Comparison of ENCODE assay signal across 8 mouse cellular contexts in the genomic region with DNA sequence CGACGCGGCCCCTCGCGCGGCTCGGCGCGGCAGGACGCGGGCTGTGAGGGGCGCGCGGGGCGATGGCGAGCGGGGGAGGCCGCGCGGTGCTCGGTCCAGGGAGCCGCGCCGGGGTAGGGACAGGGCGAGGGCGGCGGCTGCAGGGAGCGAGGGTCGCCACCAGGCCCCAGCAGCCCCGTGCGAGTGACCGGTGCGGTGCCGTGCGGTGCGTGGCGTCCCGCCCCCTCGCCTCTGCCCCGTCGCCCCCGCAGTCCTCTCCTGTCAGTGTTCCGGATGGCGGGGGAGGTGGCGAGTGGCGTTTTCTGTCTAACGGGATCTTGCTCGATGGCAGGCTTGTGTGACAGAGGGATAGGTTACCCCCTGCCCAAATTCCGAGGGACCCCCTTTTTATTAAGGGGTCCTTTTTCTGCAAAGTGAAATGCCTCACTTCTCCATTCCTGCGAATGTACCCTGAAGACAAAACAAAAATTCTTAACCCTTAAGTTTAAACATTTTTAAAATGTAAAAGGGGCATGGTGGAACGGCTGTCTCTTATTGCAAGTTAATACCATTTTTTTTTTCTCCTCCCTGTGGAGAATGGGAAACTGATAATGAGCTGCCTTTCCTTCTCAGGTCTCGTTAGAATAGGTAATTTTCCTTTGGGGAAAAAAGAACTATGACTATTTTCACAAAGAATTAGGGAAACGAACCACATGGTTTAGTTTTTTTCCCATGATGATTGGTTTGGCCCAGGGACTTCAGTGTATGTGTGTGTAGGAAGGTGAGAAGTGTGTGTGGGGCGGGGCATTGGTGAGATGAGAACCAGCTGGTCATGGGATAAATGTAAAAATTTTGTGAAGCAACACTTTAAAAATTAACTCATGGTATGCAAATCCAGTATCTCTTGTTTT. TPM values are rescaled to one million over a fixed set of nuclear protein-coding genes. Genes with fewer than 3 reads are reported as not detected.
A peak's percentile ranks its signal among the peaks of the same experiment; 100 is the strongest.
DNase-seq lines count a peak whose midpoint lies in the region; ATAC-seq and TF ChIP-seq lines count a peak whose summit lies in the region.

No protein-coding gene starts in this region.

- peak overlapping the region; percentile 80 for H3K27ac ChIP-seq in heart, adult 2 months
- H3K27ac ChIP-seq in kidney, embryonic 14.5 days (ENCODE audit: low read depth, low read length): peak overlapping the region; percentile 96
- H3K27ac ChIP-seq in liver, embryonic 13.5 days: peak overlapping the region; percentile 83

- in situ Hi-C loops in Patski (cut with MboI; ENCODE audit: low pct_unique_long_range_greater_than_20kb): no loop called here

- TF ChIP-seq CTCF in Patski (IDR thresholded peaks at IDR 0.05): no peak
- no peak for TF ChIP-seq CTCF in heart, adult 2 months (IDR thresholded peaks at IDR 0.05)

- CTCF ChIA-PET in Patski (lab: Charles Lee): interaction anchor here (1.1 to 1.4 kb wide), 2 partner anchors 24 to 68 kb away, joined by 3 to 4 read pairs; a partner anchor contains a TSS

- H3K27me3 ChIP-seq in Patski: no peaks in the 10 kb centered on the region
- no peaks in the 10 kb centered on the region for H3K27me3 ChIP-seq in heart, adult 2 months (ENCODE audit: control insufficient read depth, insufficient read depth, low read length)
- H3K27me3 ChIP-seq in kidney, embryonic 14.5 days (ENCODE audit: control insufficient read depth, insufficient read depth, low read length): no peaks in the 10 kb centered on the region
- H3K27me3 ChIP-seq in liver, embryonic 13.5 days: no peaks in the 10 kb centered on the region

- TF ChIP-seq EP300 in heart, adult 2 months (IDR thresholded peaks at IDR 0.05; ENCODE audit: insufficient read depth, low read depth, low read length): no peak

- WGBS in heart, adult 2 months: 1% methylated on average over 54 of the region's 54 CpGs
- under 1% methylated on average over 53 of the region's 54 CpGs for WGBS in kidney, embryonic 14.5 days
- under 1% methylated on average over 54 of the region's 54 CpGs for WGBS in liver, embryonic 13.5 days (ENCODE audit: insufficient replicate concordance)

- H3K4me2 ChIP-seq in kidney, embryonic 14.5 days (replicated peaks; ENCODE audit: low read depth, low read length): peak overlapping the region; percentile 60
- H3K4me2 ChIP-seq in liver, embryonic 13.5 days: peak overlapping the region; percentile 88

- no peaks in the 10 kb centered on the region for H3K36me3 ChIP-seq in heart, adult 2 months (ENCODE audit: control insufficient read depth, insufficient read depth, low read length)
- no peaks in the 10 kb centered on the region for H3K36me3 ChIP-seq in kidney, embryonic 14.5 days (ENCODE audit: control insufficient read depth, insufficient read depth, low read length)
- H3K36me3 ChIP-seq in liver, embryonic 13.5 days: no peaks in the 10 kb centered on the region

- ATAC-seq in Patski: peak; percentile 56
- peak; percentile 83 for ATAC-seq in kidney, embryonic 14.5 days (ENCODE audit: low FRiP score, low TSS enrichment)
- ATAC-seq in liver, embryonic 13.5 days (ENCODE audit: low read depth): peak; percentile 69

- H3K4me1 ChIP-seq in heart, adult 2 months (ENCODE audit: control insufficient read depth, insufficient read depth, low read length): peaks cover 3% of the 10 kb centered on the region; the same call in 1 of the 2 replicates
- peaks cover 12% of the 10 kb centered on the region; the same call in 1 of the 2 replicates for H3K4me1 ChIP-seq in kidney, embryonic 14.5 days (ENCODE audit: control insufficient read depth, insufficient read depth, low read length)
- H3K4me1 ChIP-seq in liver, embryonic 13.5 days (replicated peaks): peaks cover 28% of the 10 kb centered on the region

- POLR2A ChIA-PET in Patski (lab: Charles Lee): interaction anchor here (1.2 kb wide), 1 partner anchor 16 kb away, joined by 3 read pairs; no protein-coding TSS in a partner anchor

- H3K9ac ChIP-seq in heart, adult 2 months (ENCODE audit: low read depth, low read length): peak overlapping the region; percentile 90
- peak overlapping the region; percentile 94 for H3K9ac ChIP-seq in kidney, embryonic 14.5 days (ENCODE audit: low read depth, low read length)
- H3K9ac ChIP-seq in liver, embryonic 13.5 days: peak overlapping the region; percentile 77

- peaks cover 3% of the 10 kb centered on the region for H3K79me2 ChIP-seq in heart, adult 2 months (replicated peaks; ENCODE audit: control insufficient read depth, insufficient read depth, low read length)

- no peak for TF ChIP-seq POLR2A in heart, adult 2 months (IDR thresholded peaks at IDR 0.05; ENCODE audit: insufficient read depth, low read depth, low read length)

- intact Hi-C loops in heart, adult 2 months (cut with DNase I): loop anchor here (2.0 to 5.0 kb wide), 5 partner anchors 67 to 552 kb away; a partner anchor contains a TSS

- no peaks in the 10 kb centered on the region for H3K9me3 ChIP-seq in kidney, embryonic 14.5 days (ENCODE audit: control insufficient read depth, low read length)
- no peaks in the 10 kb centered on the region for H3K9me3 ChIP-seq in liver, embryonic 13.5 days (replicated peaks)

- H3K4me3 ChIP-seq in heart, adult 2 months: peak overlapping the region; percentile 83
- H3K4me3 ChIP-seq in kidney, embryonic 14.5 days (ENCODE audit: low read length): peak overlapping the region; percentile 92
- peak overlapping the region; percentile 85 for H3K4me3 ChIP-seq in liver, embryonic 13.5 days (replicated peaks)

- DNase-seq in CD4-positive helper T cell, adult 2 months (ENCODE audit: low read depth, low spot score): peak; percentile 59
- DNase-seq in Patski (ENCODE audit: low read depth, low spot score): no peak
- peak; percentile 28 to 56 for DNase-seq in cerebellum, postnatal 4 days (ENCODE audit: low spot score in 2 of 2)
- DNase-seq in heart, adult 2 months: no peak
- DNase-seq in liver, embryonic 13.5 days: peak; percentile 9
- peak; percentile 4 to 24 for DNase-seq in natural killer cell, adult 2 months (ENCODE audit: low spot score in 2 of 2)
- DNase-seq in thymus, postnatal 4 days: peak; percentile 66

RNA-seq across cellular contexts. Expression of a gene that starts 0.8 kb away (rescaled TPM):
- 18.3 TPM for polyA plus RNA-seq in Patski (2021)
- total RNA-seq in heart, adult 2 months (2021): 10 to 100 TPM; 16.7 to 18.2 TPM
- polyA plus RNA-seq in heart, adult 2 months (2012; rRNA removed): 7.0 and 9.9 TPM in 2 replicates
- 28.4 and 44.3 TPM in 2 replicates for polyA plus RNA-seq in kidney, embryonic 14.5 days (2014; fragmentation: Nextera tagmentation; extraction: Ambion mirVana)
- 4.4 and 5.4 TPM in 2 replicates for polyA plus RNA-seq in liver, embryonic 13.5 days (2015; fragmentation: Nextera tagmentation; extraction: Ambion mirVana)

Comparison
In these comparisons a context has a peak if more than half of its experiments do, and no peak if none do; other contexts are left out.
1. DNase-seq: peak in CD4-positive helper T cell, adult 2 months (single experiment), cerebellum, postnatal 4 days (2 of 2), liver, embryonic 13.5 days (single experiment), natural killer cell, adult 2 months (2 of 2) and thymus, postnatal 4 days (single experiment); none in Patski (single experiment) and heart, adult 2 months (0 of 2).
2. Peak in every context shown above with its lines, with median percentiles within 50 percentile points of each other: ATAC-seq, H3K27ac ChIP-seq, H3K4me3 ChIP-seq and H3K9ac ChIP-seq.